In genomic region chr10:68370986-68371385, GRCm38 (mm10) we compare ENCODE assay signal across 20 mouse cellular contexts.
"Had no signal": no experiment of that assay in that cellular context is flagged by ENCODE, and none has a peak within 500 bp of the region (broad histone marks: within the 10 kb centered on the region; RNA-seq: fewer than 3 reads in every experiment).

No protein-coding gene starts in this region.

- DNase-seq: kidney, adult 18-20 months; kidney, adult 9 months; kidney, postnatal 14 days; kidney, postnatal 4 days; left cerebral cortex, postnatal 4 days; liver, postnatal 0 days; lung, embryonic 14.5 days; right cerebral cortex, adult 18-20 months; right cerebral cortex, postnatal 14 days; right cerebral cortex, postnatal 4 days; thymus, postnatal 25 days had no signal

- ATAC-seq: liver, postnatal 0 days; midbrain, embryonic 15.5 days had no signal

- H3K9me3 ChIP-seq: limb, embryonic 12.5 days; limb, embryonic 15.5 days; midbrain, embryonic 12.5 days; midbrain, embryonic 15.5 days; neural tube, embryonic 12.5 days; neural tube, embryonic 15.5 days; stomach, embryonic 15.5 days had no signal

- H3K4me3 ChIP-seq: limb, embryonic 12.5 days; limb, embryonic 15.5 days; midbrain, embryonic 12.5 days; midbrain, embryonic 15.5 days; neural tube, embryonic 12.5 days; neural tube, embryonic 15.5 days; stomach, embryonic 15.5 days had no signal

- H3K4me1 ChIP-seq: limb, embryonic 12.5 days; limb, embryonic 15.5 days; midbrain, embryonic 12.5 days; midbrain, embryonic 15.5 days; neural tube, embryonic 12.5 days; neural tube, embryonic 15.5 days; stomach, embryonic 15.5 days had no signal

- H3K27ac ChIP-seq: limb, embryonic 12.5 days; limb, embryonic 15.5 days; liver, embryonic 14.5 days; macrophage; midbrain, embryonic 12.5 days; midbrain, embryonic 15.5 days; neural tube, embryonic 12.5 days; neural tube, embryonic 15.5 days; stomach, embryonic 15.5 days had no signal

- H3K36me3 ChIP-seq: limb, embryonic 12.5 days; limb, embryonic 15.5 days; midbrain, embryonic 12.5 days; midbrain, embryonic 15.5 days; neural tube, embryonic 12.5 days; neural tube, embryonic 15.5 days; stomach, embryonic 15.5 days had no signal

- H3K27me3 ChIP-seq: limb, embryonic 12.5 days; limb, embryonic 15.5 days; midbrain, embryonic 12.5 days; midbrain, embryonic 15.5 days; neural tube, embryonic 12.5 days; neural tube, embryonic 15.5 days; stomach, embryonic 15.5 days had no signal
